Comparison of ENCODE assay signal across 8 mouse cellular contexts in genomic region chr11:88193824-88194696, GRCm38 (mm10). TPM values are rescaled to one million over a fixed set of nuclear protein-coding genes. Genes with fewer than 3 reads are reported as not detected.
A peak's percentile ranks its signal among the peaks of the same experiment; 100 is the strongest.
DNase-seq lines count a peak whose midpoint lies in the region.

No protein-coding gene starts in this region.

- no peaks in the 10 kb centered on the region for H3K36me3 ChIP-seq in splenic B cell, adult 2 months (ENCODE audit: control insufficient read depth, insufficient read depth, low read length, poor library complexity, severe bottlenecking)

- H3K27me3 ChIP-seq in splenic B cell, adult 2 months (ENCODE audit: control insufficient read depth, insufficient read depth, low read length, poor library complexity, severe bottlenecking): no peaks in the 10 kb centered on the region

- peak; percentile 67 for DNase-seq in adrenal gland, postnatal 10 days
- no peak for DNase-seq in adrenal gland, adult 18-20 months (ENCODE audit: low spot score in 2 of 2)
- DNase-seq in ovary, postnatal 36 days (ENCODE audit: low spot score): peak; percentile 37
- no peak for DNase-seq in ovary, postnatal 10 days (ENCODE audit: low spot score)
- DNase-seq in kidney, postnatal 25 days: peak; percentile 55 to 76
- DNase-seq in splenic B cell, adult 2 months (ENCODE audit: low read depth, low spot score): peak; percentile 79
- DNase-seq in cerebellum, adult 9-10 months: no peak
- no peak for DNase-seq in cerebellum, adult 8-10 months

RNA-seq across cellular contexts. Expression of gene Mrps23, which starts 10.1 kb away (rescaled TPM):
- 100 to 1,000 TPM; 175 to 192 TPM for total RNA-seq in adrenal gland, postnatal 10 days (2021)
- total RNA-seq in adrenal gland, adult 18-20 months (2021): 100 to 1,000 TPM; 173 to 206 TPM

Comparison
In these comparisons a context has a peak if more than half of its experiments do, and no peak if none do; other contexts are left out.
1. DNase-seq: peak in adrenal gland, postnatal 10 days (single experiment), ovary, postnatal 36 days (single experiment), kidney, postnatal 25 days (2 of 2) and splenic B cell, adult 2 months (single experiment); none in adrenal gland, adult 18-20 months (0 of 2), ovary, postnatal 10 days (single experiment), cerebellum, adult 9-10 months (single experiment) and cerebellum, adult 8-10 months (single experiment).